Mouse (Mus musculus) liver, adult 2 months (tissue): Measurements from ENCODE around the gene Unc13a.

ENCODE experiments used
- CTCF ChIP-seq: fragments of 200-500 bp; IDR thresholded peaks from 2 replicates; pipeline ENCODE4 v1.5.1; 2011; ENCODE audit warnings: low read depth, low read length, control low read depth
- POLR2A ChIP-seq: fragments of 200-500 bp; IDR thresholded peaks from 2 replicates; pipeline ENCODE4 v1.6.1; 2011; ENCODE audit warnings: low read length, control low read depth; ENCODE audit not compliant: insufficient read depth; ENCODE audit errors: extremely low read depth

DNA sequence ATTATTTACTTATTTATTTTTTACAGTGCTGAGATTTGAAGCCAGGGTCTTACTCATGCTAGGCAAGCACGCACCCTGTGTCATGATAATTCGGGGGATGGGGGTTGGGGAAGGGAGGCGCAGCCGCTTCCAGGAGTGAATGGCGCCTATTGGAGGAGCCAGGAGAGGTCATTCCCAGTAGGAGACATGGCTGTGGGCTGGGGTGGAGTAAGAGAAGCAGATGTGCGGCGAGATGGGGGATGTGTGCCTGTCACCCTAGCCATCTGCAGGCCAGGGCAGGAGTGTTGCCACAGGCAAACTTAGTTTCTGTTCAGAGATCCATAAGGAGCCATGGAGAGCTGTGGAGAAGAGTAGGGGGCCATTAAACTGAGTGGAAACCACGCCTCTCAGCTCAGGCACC is 16.1 kb upstream of the Unc13a start:
- no peak for TF ChIP-seq CTCF
- TF ChIP-seq POLR2A = no peak
